Mouse (Mus musculus): ENCODE data around the gene Cep78.

Gene Cep78

DNA sequence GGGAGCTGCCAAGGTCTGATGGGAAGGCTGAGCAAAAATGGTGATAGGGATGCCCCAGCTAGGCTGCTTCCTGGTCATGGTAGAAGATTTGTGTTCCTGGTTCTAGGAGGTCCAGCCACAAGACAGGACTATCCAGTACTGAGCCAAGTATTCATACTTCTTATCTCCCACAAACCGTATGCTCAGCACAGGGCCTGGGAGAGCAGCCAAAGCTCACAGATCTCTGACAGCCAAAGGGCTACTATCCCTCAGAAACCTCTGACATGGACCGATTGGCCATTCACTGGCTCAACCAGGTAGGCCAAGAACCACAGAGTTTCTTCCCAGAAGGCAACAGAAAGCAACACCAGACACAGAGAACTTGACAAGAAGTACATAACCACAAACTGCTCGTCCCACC is 73.8 kb downstream of the Cep78 start:
- no peak for DNase-seq (ENCODE audit: low read depth, low spot score)

DNA sequence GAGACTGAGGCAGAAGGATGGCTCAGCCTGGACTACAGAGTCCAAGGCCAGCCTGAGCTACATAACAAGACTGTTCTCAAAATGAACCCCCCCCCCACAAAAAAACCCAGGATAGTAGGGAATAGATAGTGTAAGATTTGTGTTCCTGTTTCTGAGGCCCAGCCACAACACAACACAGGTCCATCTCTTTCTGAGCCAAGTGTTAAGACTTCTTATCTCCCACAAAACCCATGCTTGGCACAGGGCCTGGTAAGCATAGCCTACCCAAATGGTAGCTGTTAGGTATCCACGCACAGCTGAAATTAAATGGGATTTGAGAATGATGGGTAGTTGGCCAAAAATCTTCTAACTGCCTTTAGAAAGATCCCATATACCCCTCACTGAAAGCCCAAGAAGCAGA is 74.3 kb downstream of the Cep78 start:
- no peak for DNase-seq (ENCODE audit: low read depth, low spot score)

DNA sequence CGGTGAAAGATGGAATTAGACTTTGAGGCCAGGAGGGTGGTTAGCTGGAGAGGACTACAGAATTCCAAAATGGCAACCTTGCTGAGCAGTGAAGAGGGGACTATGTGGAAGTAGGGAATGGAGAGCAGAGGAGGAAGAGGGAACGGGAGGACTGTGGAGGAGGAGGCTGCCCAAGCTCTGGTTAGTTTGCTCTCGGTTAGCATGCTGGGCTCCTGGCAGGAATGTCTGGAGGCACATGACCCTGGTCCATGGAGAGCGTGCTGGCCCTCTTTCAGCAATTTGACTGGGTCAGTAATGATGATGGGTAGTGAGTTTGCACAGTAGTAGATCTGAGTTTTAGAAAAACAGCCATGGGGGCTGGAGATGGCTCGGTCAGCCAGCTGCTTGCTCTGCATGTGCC is 76.8 kb downstream of the Cep78 start:
- DNase-seq (ENCODE audit: low read depth, low spot score): no peak

Data from CD4-positive helper T cell, adult 2 months (primary cell).